Mouse (Mus musculus) natural killer cell, adult 2 months (primary cell): ENCODE measurements around the gene Gm8265.
"Not testable (repeated sequence)": the region's sequence is repeated elsewhere in the genome, so short reads cannot be mapped to it uniquely, and the experiment has no call there.

Experiments used
- DNase-seq, 2 experiments: peaks; one replicate each; pipeline ENCODE4 v3.0.0; 2022; ENCODE audit warnings: low spot score in 2 of 2

The Gm8265 gene

DNA sequence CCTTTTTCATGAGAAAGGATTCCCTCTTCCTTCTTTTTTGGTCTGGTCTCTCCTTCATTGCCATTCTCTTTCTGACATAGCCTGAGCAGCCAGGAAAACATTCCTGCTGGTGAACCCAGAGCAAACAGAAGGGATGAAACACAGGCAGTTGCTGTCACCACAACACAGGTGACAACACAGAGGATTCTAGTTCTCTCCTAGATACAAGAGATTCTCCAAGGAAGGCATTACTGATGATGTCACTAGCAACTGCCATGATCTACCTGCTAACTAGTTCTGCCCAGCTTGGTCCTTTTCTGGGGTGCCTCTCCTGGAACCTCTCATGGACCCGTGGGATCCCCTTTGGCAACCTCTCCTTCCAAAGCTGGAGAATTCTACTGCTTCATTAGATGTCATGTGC, at the start of gene Gm8265:
Gene Gm8265, minus strand, starts transcription at position 101 of the 400 bp plus-strand sequence.
- DNase-seq, result not testable (repeated sequence)
